Mouse (Mus musculus): ENCODE data around the gene Nfil3. TPM values are rescaled to one million over a fixed set of nuclear protein-coding genes. Genes with fewer than 3 reads are reported as not detected.

Nfil3 gene
- polyA plus RNA-seq, 1 experiment from 2014 or later = 15.8 TPM

DNA sequence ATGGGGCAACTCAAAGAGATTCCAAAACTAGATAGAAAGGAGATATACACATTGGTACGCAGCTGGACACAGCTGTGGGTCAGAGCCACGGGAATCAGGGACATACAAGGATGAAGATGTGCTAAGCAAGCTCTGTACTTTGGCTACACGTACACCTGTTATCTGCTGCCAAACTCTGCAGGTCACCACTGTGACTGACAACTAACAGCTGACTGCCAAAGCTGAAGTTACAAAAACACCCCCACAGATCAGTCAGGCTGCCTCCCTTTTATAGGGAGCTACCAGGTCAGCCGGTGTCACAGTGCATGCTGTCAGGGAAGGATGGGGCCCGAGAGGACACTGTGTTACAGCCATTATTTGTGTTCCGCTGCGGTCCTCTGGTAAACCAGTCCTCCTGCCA, 39.9 kb downstream of the Nfil3 start:
- Histone ChIP-seq H3K27me3 (replicated peaks; ENCODE audit: control insufficient read depth, insufficient read depth, low read length) (no peaks in the 10 kb centered on the region), H3K4me1 (replicated peaks; ENCODE audit: control insufficient read depth, insufficient read depth, low read length) (no peaks in the 10 kb centered on the region), H3K9ac (ENCODE audit: low read depth, low read length) (no peak overlapping the region), H3K27ac (ENCODE audit: low read depth, low read length) (no peak overlapping the region), H3K9me3 (ENCODE audit: control insufficient read depth) (no peaks in the 10 kb centered on the region), H3K4me2 (replicated peaks; ENCODE audit: low read depth) (no peak overlapping the region), H3K4me3 (ENCODE audit: low read depth, low read length) (no peak overlapping the region), H3K36me3 (ENCODE audit: control insufficient read depth, insufficient read depth) (no peaks in the 10 kb centered on the region)
- ATAC-seq = no peak
- TF ChIP-seq CTCF (IDR thresholded peaks at IDR 0.05; ENCODE audit: low read depth) = no peak
- WGBS = 63% methylated on average over 7 of the region's 7 CpGs

DNA sequence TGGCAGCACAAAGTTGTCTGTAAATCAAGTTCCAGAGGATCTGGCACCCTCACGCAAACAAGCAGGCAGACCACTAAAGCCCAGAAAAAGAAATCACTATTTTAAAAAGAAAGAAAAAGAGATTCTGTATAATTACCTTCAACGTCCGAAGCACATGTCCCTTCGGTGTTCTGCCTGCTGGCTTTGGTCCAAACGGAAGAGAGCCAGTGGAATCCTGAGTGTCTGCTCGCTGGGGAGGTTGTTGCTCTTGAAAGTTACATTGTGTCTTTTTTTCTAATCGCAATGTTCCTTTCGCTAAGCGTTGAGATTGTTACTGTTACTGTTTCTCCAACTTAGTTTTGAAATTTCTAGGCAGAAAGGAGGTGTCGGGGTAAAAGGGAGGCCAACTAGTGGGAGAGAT, 50.3 kb downstream of the Nfil3 start:
- H3K4me3 ChIP-seq (ENCODE audit: low read depth, low read length) = no peak overlapping the region
- 64% methylated on average over 10 of the region's 10 CpGs for WGBS
- no peaks in the 10 kb centered on the region for H3K36me3 ChIP-seq (ENCODE audit: control insufficient read depth, insufficient read depth)
- H3K27me3 ChIP-seq (replicated peaks; ENCODE audit: control insufficient read depth, insufficient read depth, low read length) = no peaks in the 10 kb centered on the region
- TF ChIP-seq CTCF (IDR thresholded peaks at IDR 0.05; ENCODE audit: low read depth) = no peak
- ATAC-seq = no peak
- no peak overlapping the region for H3K27ac ChIP-seq (ENCODE audit: low read depth, low read length)
- no peak overlapping the region for H3K9ac ChIP-seq (ENCODE audit: low read depth, low read length)
- H3K9me3 ChIP-seq (ENCODE audit: control insufficient read depth) = no peaks in the 10 kb centered on the region
- H3K4me1 ChIP-seq (replicated peaks; ENCODE audit: control insufficient read depth, insufficient read depth, low read length) = peaks cover 7% of the 10 kb centered on the region; the same call in 1 of the 2 replicates
- no peak overlapping the region for H3K4me2 ChIP-seq (replicated peaks; ENCODE audit: low read depth)

DNA sequence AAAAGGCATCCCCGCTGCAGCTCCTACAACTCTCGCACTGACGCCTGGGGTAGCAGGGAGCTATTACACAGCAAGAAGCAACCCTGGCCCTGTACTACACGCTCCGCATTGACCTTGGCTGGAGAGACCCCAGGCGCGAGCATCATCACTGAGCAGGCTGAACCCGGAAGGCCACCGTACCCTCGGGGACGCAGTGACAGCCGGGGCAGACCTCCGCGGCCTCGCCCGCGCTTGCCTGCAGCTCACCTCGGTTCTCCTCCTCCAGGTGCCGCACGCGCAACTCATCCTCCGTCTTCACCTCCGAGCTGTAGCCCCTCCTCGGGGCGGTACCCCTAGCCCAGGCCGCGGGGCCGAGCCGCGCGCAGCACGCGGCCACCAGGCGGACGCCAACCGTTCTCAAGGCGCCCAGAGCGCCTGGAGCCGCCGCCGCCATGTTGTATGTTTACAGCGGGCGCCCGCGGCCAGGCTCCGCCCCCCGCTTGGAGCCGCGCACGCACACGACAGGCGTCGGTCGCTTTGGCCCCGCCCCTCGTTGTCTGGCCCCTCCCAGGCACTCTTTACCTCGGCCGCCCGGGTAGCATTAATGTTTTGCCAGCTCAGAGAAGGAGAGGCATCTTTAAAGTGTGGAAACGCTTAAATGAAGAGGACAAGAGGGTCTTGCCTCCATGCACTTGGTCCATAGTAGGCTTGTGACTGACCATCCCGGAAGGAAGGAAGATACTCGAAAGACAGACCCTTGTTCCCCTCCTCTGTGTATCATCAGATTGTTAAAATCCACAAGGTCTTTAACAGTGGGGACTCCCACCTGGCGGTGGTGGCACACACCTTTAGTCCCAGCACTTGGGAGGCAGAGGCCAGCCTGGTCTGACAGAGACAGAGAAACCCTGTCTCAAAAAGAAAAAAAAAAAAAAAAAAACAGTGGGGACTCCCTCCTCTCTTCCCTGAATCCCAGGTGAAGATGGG, 51.4 kb downstream of the Nfil3 start, which contains the start of gene Auh:
TSS of gene Auh (minus strand) at position 473 of the 963 bp plus-strand sequence.
- WGBS = under 1% methylated on average over 63 of the region's 63 CpGs
- peak; percentile 58 for TF ChIP-seq CTCF (IDR thresholded peaks at IDR 0.05; ENCODE audit: low read depth)
- H3K9me3 ChIP-seq (ENCODE audit: control insufficient read depth) = no peaks in the 10 kb centered on the region
- peak within 1 kb of the TSS; percentile 81 for H3K9ac ChIP-seq (ENCODE audit: low read depth, low read length)
- H3K27ac ChIP-seq (ENCODE audit: low read depth, low read length) = peak within 1 kb of the TSS; percentile 78
- no peaks in the 10 kb centered on the region for H3K36me3 ChIP-seq (ENCODE audit: control insufficient read depth, insufficient read depth)
- peak within 1 kb of the TSS; percentile 68 for H3K4me2 ChIP-seq (replicated peaks; ENCODE audit: low read depth)
- no peaks in the 10 kb centered on the region for H3K27me3 ChIP-seq (replicated peaks; ENCODE audit: control insufficient read depth, insufficient read depth, low read length)
- peak within 1 kb of the TSS; percentile 69 for H3K4me3 ChIP-seq (ENCODE audit: low read depth, low read length)
- peak; percentile 96 for ATAC-seq
- H3K4me1 ChIP-seq (replicated peaks; ENCODE audit: control insufficient read depth, insufficient read depth, low read length) = peaks cover 7% of the 10 kb centered on the region; the same call in 1 of the 2 replicates

DNA sequence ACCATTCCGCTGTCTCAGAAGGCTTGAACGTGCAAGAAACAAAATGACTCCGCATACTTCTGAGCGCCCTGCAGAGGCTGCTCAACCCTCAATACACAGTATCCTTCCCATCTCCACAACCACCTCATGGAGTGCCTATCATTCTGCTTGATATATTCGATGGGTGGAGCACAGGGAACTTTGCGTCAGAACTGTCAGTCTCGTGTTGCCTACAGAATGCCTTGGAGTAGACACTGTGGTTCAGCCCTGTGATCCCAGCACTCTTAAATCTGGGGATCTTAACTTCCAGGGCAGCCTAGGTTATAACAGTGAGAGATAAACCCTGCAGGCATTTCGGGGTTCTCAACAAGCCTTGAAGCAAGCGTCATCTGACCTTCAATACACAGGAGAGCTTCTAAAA, 52.5 kb downstream of the Nfil3 start:
- no peak for TF ChIP-seq CTCF (IDR thresholded peaks at IDR 0.05; ENCODE audit: low read depth)
- H3K9ac ChIP-seq (ENCODE audit: low read depth, low read length) = no peak overlapping the region
- H3K27me3 ChIP-seq (replicated peaks; ENCODE audit: control insufficient read depth, insufficient read depth, low read length) = no peaks in the 10 kb centered on the region
- WGBS = 58% methylated on average over 9 of the region's 9 CpGs
- peaks cover 7% of the 10 kb centered on the region; the same call in 1 of the 2 replicates for H3K4me1 ChIP-seq (replicated peaks; ENCODE audit: control insufficient read depth, insufficient read depth, low read length)
- H3K9me3 ChIP-seq (ENCODE audit: control insufficient read depth) = no peaks in the 10 kb centered on the region
- H3K4me3 ChIP-seq (ENCODE audit: low read depth, low read length) = peak overlapping the region; percentile 69
- no peaks in the 10 kb centered on the region for H3K36me3 ChIP-seq (ENCODE audit: control insufficient read depth, insufficient read depth)
- ATAC-seq = no peak
- H3K4me2 ChIP-seq (replicated peaks; ENCODE audit: low read depth) = peak overlapping the region; percentile 68
- no peak overlapping the region for H3K27ac ChIP-seq (ENCODE audit: low read depth, low read length)

DNA sequence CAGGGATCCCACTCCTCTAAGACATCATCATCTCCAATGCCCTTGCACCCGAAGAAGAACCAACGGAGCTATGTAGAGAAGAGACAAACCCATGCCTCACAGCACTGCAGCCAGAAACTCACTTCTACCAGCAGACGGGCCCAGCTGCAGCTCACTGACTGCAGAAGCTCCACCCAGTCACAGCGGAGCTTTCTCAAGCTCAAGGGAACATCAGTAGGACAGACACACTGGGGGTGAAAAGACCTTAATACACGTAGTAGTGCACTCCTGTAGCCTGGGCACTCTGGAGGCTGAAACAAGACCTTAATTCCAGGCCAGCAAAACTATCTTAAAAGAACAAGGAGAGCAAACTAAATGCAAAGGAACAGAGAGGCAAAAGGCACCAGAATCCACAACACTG, 56.4 kb downstream of the Nfil3 start:
- no peak for ATAC-seq
- H3K36me3 ChIP-seq (ENCODE audit: control insufficient read depth, insufficient read depth) = peaks cover 7% of the 10 kb centered on the region
- H3K9me3 ChIP-seq (ENCODE audit: control insufficient read depth) = no peaks in the 10 kb centered on the region
- TF ChIP-seq CTCF (IDR thresholded peaks at IDR 0.05; ENCODE audit: low read depth) = no peak
- no peak overlapping the region for H3K9ac ChIP-seq (ENCODE audit: low read depth, low read length)
- H3K4me1 ChIP-seq (replicated peaks; ENCODE audit: control insufficient read depth, insufficient read depth, low read length) = peaks cover 7% of the 10 kb centered on the region
- 73% methylated on average over 5 of the region's 5 CpGs for WGBS
- H3K4me2 ChIP-seq (replicated peaks; ENCODE audit: low read depth) = no peak overlapping the region
- H3K27ac ChIP-seq (ENCODE audit: low read depth, low read length) = no peak overlapping the region
- no peak overlapping the region for H3K4me3 ChIP-seq (ENCODE audit: low read depth, low read length)
- H3K27me3 ChIP-seq (replicated peaks; ENCODE audit: control insufficient read depth, insufficient read depth, low read length) = no peaks in the 10 kb centered on the region

DNA sequence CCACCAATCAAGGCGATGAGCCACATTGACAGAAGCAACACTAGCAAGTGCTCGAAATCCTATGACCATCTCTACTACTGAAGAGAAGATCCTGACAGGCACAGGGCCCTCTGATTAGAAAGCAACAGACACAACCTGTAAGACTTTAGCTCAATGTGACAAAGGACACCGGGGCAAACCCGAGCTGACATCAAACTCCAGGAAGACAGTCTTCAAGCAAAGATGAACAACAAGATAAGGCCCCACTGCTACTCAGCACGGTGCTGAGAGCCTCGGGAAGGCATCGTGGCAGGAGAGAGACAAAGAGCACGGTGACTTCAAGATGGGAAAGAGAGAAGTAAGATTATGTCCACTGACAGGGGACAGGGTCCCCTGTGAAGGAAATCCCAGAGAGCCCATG, 58.9 kb downstream of the Nfil3 start:
- no peak for TF ChIP-seq CTCF (IDR thresholded peaks at IDR 0.05; ENCODE audit: low read depth)
- Histone ChIP-seq H3K27me3 (replicated peaks; ENCODE audit: control insufficient read depth, insufficient read depth, low read length) (no peaks in the 10 kb centered on the region), H3K27ac (ENCODE audit: low read depth, low read length) (no peak overlapping the region), H3K4me1 (replicated peaks; ENCODE audit: control insufficient read depth, insufficient read depth, low read length) (no peaks in the 10 kb centered on the region; the same call in 1 of the 2 replicates), H3K4me2 (replicated peaks; ENCODE audit: low read depth) (no peak overlapping the region), H3K9ac (ENCODE audit: low read depth, low read length) (no peak overlapping the region), H3K36me3 (ENCODE audit: control insufficient read depth, insufficient read depth) (peaks cover 17% of the 10 kb centered on the region), H3K9me3 (ENCODE audit: control insufficient read depth) (no peaks in the 10 kb centered on the region), H3K4me3 (ENCODE audit: low read depth, low read length) (no peak overlapping the region)
- 60% methylated on average over 8 of the region's 8 CpGs for WGBS
- no peak for ATAC-seq
